Mouse (Mus musculus) MEL-GATA-1-ER (cell line): Measurements from ENCODE around the gene Crb2.

Experiments used
- DNase-seq: peaks from one replicate; pipeline ENCODE4 v3.0.0-alpha.2; 2012; ENCODE audit warnings: low read depth; ENCODE audit errors: extremely low read depth

The Crb2 gene

DNA sequence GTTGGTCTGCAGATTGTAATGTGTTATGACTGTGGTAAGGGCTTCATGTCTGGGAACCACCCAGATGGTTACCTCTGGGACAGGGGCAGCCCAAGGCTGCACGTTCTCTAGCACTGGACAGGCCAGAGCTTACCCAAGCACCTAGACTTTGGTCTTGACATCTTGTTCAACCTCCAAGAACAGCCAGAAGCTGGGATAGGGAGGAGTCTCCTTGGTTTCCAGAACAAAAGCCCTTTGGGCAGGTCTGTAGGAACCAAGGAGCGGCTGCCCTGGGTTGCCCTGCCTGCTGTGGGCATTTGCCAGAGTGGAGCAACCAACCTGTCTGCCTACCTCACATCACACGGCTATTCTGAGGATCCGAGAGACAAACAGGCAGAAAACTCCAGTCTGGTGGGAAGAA lies 21.0 kb downstream of the Crb2 start:
- DNase-seq, result no peak

DNA sequence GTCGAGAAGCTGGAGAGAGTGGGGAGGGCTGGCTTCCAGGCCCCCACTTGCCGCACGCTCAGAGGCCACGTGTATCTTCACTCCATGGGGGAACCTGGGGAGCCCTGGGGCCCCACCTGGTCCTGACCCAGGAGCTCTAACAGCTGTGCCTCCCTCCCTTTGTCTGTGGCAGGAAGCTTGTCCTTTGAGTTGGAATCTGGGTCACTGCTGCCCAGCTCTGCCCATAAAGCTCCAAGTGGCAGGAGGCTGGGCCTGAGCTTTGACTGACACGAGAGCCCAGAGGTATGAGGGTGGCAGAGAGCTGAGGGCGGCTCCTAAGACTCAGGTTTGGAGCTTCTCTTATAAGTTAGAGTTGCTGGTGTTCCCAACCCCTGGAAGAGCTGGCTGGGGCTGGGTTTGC lies 23.1 kb downstream of the Crb2 start:
- no peak for DNase-seq

DNA sequence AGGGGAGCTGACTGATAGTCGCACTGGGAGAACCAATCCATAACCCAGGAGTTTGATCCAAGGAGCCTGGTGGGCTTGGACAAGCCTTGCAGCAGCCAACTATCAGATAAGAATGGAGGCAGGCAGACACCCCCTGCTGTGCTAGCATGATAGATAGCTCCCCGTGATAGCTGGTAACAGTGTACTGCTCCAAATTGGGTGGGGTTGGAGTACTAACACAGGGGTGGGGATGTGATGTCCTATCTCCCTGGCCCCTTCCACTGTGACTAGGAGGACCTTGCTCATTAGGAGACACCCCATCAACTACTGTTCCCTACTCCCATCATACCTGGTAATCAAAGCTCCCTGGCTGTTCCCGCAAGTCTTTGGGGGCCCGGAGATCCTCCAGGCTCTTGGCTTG lies 25.6 kb downstream of the Crb2 start:
- DNase-seq, result no peak

DNA sequence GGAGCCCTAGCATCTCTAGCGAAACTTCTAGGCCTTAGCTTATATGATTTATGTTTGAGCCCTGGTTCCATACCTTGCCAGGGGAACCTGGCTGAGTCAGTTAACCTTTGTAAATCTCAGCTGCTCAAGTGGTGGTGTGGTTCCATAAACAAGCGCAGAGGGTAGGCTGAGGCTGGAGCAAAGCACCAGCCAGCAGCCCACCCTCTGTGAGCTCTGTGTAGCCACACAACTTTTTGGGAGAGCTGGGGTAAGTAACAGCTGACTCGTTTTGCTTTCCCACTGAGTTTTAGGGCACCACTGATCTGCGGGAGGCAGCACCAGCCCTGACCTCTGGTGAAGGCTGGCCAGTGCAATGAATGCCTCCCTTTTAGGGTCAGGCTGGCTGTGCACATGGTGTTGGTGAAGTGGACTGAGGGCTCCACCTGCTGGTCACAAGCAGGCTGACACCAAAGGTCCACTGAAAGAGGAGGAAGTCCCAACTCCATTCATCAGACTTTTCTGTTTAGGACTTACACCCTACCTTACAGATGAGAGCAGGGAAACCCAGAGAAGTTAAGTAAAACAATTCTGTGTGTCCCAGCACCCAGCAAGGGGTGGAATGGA lies 26.7 kb downstream of the Crb2 start:
- DNase-seq, result peak; percentile 44

DNA sequence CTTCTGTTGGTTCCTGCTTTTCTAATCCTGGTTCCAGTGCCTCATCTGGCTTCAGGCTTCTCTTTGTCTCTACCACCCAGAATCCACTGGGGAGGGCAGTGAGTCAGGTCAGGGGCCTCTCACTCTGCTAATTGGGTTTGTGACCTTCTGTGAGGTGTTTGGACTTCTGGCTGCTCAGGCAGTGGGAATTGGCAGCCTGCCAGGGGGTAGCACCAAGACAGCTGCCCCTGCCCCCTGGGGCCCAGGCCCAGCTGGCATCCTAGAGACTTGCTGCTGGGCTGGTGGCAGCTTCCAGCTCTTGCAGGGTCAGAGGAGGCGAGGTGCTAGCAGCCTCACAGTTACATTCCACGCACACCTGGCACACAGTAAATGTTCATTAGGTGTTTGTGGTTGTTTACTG lies 35.6 kb downstream of the Crb2 start:
- no peak for DNase-seq

DNA sequence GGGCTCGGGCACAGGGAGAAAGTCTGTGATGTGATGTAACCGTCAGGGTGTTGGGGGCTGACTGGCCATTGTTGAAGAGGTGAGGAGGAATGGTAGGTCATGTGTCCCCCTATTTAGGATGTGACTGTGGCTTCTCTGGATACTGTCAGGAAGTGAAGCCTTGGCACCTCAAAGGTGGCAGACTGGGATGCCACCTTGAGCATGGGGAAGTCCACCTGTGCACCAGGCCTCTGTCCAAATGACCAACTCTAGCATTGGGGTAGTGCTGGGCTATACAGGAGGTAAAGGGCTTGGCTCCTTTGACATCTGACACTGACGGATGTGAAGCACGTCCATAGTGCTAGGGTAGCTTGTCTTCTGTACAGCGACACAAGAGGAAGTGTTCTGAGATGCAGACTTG lies 36.4 kb downstream of the Crb2 start:
- no peak for DNase-seq

DNA sequence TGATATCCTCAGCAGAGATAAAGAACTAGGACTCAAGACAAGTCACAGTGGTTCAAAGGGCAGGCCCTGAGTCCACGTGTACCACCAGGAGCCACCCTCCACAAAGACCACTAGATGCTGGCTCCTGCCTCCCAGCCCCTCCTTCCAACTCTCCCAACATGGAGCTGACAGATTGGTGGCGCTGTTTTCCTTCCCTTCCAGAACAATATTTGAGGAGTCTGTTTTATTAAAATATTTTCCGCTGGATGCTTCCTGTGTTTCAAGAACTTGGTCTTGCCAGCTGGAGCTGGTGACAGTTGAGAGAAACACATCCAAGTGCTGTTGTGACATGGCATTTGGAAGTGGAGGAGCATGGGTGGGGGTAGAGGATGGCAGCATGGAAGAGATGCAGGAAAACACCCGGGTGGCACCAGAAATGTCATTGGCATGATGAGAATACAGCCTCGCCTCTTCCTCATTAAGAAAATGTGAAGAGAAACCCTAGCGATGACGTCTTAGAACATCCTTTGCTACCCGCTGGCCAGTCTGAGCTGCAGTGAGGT lies 38.8 kb downstream of the Crb2 start:
- DNase-seq, result no peak

DNA sequence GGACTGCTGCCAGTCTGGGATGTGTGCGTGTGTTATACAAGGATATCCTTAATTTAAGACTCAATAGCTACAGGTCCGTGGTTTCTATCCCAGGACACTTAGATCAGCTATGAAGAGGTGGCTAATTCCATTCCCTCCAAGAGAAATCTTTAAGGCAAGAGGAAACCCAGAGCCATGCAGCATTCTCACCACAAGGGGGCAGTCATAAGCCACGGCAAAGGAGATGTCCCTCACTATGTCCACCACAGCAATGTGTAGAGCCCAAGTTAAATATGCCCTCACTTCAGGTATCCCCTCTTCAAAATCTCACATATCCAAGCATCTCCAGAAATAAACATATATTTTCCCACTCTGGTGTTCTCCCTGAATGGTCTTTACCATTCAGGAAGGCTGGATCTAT lies 39.6 kb downstream of the Crb2 start:
- DNase-seq, result peak; percentile 44

DNA sequence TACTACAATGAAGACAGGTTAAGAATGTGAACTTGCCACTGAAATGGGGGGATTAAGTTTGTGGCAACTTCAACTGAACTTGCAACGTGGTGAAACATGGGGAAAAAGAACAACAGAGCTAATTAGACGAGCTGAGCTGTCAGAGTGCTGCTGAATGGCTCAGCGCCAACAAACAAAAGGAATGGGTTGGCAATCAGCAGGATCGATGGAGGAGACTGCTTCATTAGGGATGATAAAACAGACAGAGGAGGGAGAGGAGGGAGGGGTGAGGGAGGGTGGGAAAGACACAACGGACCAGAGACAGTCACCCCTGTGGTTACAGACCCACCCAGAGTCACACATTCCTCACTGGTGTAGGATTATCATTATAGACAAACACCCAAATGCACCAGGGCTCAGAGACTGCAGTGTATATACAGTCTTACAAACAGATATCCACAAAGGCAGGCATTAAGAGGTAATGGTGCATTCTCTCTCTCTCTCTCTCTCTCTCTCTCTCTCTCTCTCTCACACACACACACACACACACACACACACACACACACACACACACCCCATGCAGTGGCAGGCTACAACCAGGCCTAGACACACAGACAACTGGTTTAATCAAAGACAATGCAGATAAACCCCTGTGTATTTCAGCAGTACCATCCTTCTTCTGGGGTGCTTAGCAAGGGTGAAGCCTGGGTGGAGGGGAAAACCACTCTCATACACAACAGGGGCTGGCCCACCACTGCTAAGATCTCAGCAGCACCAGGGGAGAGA lies 42.9 kb downstream of the Crb2 start:
- no peak for DNase-seq

DNA sequence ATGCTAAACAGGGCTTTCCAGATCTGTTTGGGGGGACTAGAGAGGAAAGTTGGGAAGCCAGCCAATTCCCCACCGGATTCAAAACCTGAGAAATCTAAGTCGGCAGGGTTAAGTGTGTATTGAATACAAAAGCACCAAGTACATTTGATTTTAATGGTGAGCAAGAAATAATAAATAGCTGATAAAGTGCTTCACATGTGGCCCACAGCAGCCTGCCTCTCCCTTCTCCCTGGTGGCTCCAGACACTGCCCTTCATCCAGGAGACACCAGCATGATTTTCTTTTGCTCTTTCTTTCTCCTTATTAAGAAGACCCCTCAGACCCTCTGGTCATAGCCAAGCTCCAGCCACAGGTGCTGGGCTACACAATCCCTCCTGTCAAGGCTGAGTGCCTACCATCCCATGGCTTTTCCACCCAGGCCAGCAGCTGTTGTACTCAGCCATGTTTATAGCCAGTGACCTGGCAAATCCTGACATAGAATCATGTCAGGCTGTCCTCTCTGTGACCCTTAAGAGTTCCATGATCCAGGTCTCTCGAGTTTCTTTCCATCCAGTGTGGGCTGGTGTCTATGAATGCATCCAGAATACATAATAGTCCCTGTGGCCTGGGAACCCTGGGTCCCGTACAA lies 43.6 kb downstream of the Crb2 start:
- no peak for DNase-seq

DNA sequence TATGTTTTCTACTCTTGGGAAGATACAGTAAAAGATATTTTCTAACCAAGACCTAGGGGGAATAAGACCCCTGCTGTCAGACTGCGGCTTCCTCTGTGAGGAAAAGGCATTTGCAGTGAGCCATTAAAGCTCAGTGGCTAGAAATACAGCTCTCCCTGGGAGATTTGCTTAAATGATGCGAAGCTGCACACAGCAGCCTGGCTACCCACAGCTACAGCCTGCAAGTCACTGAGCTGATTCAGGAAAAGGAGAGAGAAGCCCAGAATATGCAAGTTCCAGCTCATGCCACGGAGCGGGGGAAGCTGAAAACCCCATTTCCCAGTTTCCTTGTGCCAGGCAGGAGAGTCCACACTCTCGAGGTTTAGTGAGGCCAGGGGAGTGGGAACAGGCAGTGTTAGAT lies 46.1 kb downstream of the Crb2 start:
- no peak for DNase-seq

DNA sequence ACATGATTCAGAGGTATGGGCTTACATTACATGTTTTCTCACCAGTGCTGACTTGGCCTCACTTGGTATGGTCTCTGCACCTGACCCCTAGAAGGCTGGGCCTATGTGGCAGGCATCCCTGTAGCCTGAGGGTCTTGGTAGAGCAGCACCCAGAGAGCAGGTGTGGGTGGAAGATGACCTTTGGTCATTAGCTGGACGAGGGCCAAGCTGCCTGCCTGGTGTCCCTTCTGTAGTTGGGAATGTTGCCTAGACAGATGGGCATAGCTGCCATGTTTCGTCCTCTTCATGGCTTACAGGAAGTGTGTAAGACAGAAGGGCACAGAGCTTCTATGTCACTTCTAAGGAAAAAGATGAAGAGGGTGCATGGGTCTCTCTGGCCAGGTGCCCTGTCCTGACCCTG lies 47.8 kb downstream of the Crb2 start:
- DNase-seq, result no peak

DNA sequence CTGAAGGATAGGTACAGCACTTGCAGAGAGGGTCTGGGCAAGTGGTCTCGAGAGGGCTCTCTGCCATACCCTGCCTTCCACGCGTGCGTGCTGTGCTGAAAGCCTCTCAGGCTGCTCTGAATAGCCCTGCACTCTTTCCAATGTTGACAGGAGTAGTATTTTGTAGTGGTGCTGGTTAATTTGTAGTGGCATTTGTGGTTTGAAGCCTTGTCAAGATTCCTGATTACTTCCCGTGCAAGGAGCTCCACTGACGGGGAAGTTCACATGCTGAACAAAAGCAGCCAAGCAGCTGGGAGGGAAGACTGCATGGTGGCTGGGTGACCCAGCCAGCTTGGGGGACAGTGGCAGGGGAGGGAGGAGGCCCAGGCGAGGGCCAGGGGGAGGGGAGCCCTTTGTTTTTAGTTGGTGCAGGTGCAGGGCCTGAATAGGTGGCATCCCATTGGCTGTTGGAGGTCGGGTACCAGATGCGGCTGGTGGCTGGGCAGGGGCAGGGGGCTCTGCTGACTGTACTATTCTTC lies 53.8 kb downstream of the Crb2 start:
- no peak for DNase-seq

DNA sequence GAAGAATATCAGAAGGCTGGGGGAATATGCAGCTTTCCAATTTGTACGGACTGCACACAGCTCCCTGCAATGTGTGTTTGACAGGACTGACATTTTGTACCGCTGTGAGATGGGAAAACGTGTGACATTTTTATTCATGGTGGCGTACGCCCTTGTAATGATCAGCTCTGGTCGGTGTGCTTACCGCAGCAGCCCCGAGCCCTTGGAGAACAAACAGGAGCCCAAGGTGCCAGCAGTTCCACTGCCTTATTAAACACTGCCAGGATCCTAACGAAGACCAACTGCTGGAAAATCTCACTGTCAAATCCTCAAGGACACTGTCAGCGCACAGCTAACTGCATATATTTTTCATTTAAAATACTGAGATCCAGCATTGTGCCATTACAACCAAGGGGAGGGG lies 56.2 kb downstream of the Crb2 start:
- no peak for DNase-seq

DNA sequence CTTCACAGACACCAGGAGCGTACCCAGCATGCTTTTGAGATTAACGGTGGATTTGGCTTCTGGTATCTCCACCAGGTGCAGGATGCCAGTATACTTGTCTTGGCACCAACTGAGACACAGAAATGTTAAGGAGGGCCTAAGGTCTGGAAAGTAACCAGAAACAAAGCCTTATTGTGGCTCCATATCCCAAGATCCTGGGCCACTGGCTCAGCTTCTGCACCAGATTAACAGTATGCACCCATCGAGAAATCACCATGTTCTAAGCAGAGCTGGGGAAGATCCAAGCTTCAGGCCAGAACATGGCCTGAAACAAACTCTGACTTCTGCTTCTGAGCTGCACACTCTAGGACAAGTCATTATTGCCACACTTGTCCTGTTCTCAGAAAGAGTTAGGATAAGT lies 60.9 kb downstream of the Crb2 start:
- DNase-seq, result no peak

DNA sequence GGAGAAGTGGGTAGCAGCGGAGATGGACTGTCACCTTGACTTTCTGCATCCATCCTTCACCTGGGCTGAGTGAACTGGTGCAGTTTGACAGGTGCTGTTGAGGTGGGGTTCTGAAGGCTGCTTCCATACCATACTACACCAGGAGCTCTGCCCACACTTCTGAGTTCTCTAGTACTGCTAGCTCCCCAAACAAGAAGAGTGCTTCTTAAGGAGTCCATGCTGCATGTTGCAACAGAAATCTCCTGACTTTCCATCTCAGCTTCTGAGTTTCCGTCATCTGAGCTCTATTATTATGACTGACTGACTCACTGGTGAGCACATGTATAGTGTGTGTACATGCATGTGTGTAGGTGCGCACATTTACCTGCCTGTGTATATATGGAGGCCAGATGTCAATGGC lies 61.5 kb downstream of the Crb2 start:
- DNase-seq, result no peak

DNA sequence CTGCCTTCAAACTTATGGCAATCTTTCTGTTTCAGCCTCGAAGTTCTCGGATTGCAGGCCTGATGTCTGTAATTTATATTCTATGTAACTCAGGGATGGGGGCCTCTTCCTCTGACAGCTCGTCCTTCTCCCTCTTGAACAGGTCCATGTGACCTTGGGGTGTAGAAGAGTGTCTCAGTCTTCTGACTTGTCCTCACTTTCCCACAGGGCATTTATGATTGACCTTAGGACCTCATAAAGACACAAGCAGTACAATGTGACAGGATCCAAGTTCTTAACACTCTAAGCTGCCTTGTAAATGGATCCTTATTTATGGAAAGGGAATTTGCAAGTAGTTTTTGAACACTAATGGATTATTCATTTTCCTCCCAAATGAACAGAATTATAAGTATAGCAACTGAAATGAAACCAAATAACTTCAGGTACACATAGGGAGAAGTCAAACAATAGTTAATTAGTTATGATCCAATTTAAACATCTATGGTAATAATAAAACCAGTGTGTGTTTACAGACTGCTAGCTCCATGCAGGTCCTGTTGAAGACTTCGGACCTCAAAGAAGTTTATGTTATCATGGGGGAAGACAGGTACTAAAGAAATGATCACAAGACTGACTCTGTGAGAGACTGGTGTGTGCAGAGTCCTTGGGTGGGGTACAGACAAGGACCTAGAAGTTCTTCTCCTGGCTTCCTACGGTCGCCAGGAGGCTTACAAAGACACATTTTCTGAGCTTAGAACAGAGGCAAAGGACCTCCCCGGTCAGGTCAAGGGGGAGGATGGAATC lies 62.3 kb downstream of the Crb2 start:
- no peak for DNase-seq

DNA sequence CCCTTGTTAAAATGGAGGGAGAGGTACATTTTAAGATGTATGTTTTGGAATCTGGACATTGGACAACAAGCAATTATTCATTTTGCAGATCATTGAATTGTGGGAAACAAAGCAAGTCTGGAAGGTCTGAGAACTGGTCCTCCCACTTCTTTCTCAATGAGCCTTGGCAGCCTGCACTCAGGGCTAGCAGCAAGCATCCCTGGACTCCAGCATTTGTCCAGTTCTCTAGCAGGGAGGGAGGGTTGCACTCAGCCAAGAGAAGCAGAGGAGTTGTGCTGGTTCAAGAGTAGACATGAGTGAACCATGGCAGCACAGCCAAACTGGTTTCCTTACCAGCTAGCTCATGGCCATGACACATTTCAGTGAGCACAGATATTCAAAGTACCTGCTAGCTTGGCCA lies 63.9 kb downstream of the Crb2 start:
- DNase-seq, result no peak

DNA sequence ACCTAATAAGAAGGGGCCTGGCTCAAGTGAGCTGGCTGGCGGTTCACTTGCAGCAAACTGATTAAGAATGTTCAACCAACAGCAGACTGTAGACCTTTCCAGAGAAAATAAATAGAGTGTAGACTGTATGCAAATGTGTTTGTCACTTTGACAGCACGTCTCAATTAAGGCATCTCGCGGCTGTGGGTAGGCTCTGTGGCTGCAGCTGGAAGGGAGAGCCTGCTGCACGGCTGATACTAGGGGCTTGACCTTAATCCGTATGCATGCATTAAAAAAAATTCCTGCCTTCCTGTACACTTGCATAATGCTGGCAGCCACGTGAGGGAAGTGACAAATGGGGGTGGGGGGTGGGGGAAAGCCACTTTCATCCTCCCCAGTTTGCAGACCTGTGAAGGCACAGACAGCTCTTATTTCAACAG lies 66.1 kb downstream of the Crb2 start:
- no peak for DNase-seq

DNA sequence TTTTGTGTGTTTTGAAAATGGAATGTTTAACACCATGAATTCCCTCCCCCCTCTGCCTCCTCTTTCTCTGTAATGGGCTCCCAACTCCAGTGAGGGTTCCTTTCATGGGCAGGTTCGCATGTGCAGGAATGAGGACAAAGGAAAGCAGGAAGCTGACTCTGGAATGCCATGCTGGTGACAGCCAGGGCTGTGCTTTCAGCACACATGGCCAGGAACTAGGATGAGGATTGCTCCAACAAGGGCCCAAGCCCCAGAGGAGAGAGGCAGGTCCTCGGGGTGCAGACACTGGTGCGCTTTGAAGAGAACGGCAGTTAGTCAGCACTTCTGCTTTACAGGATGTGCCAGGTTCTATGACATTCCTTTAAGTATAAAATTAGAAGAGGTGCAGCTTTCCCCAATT lies 66.7 kb downstream of the Crb2 start:
- DNase-seq, result no peak
